Mouse (Mus musculus): ENCODE data around the gene Zfp507. TPM values are rescaled to one million over a fixed set of nuclear protein-coding genes. Genes with fewer than 3 reads are reported as not detected.

The Zfp507 gene
- polyA plus RNA-seq, 1 experiment from 2014 or later = 9.7 TPM

DNA sequence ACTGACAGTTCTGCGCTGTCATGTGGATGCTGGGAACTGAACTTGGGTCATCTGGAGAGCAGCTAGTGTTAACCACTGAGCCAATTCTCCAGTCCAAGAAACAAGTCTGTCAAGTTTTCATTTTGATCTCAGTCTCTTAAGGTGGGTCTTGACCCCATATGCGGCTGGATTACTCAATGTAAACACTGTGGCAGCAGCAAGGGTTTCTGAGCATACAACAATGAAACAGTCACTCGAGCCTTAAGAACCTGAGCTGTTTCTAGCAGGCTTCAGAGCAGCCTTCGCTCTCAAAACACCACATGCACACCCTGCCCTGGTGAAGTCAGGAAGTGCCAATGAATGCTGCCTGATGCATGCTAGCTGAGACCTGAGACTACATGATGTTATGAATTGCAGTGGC lies 17.2 kb downstream of the Zfp507 start:
- Histone ChIP-seq H3K4me1 (ENCODE audit: control insufficient read depth in 2 of 2, insufficient read depth in 2 of 2, low read length in 2 of 2) (no peaks in the 10 kb centered on the region), H3K36me3 (ENCODE audit: control insufficient read depth, insufficient read depth, low read length) (peaks cover 89% of the 10 kb centered on the region), H3K4me2 (ENCODE audit: low read length) (no peak overlapping the region), H3K4me3 (ENCODE audit: control insufficient read depth in 1 of 2, insufficient read depth in 1 of 2, low read depth in 1 of 2, low read length in 2 of 2) (no peak overlapping the region), H3K9me3 (ENCODE audit: control insufficient read depth, low read length) (no peaks in the 10 kb centered on the region), H3K27ac (replicated peaks in 1 of 2; ENCODE audit: control insufficient read depth in 1 of 2, insufficient read depth in 1 of 2, low read depth in 2 of 2, low read length in 2 of 2) (no peak overlapping the region), H3K9ac (ENCODE audit: low read length) (no peak overlapping the region), H3K27me3 (ENCODE audit: control insufficient read depth, insufficient read depth, low read length) (no peaks in the 10 kb centered on the region)
- WGBS = 87% methylated on average over 4 of the region's 4 CpGs
- ATAC-seq (ENCODE audit: insufficient number of reproducible peaks, insufficient read depth, low FRiP score, low read depth) = no peak

DNA sequence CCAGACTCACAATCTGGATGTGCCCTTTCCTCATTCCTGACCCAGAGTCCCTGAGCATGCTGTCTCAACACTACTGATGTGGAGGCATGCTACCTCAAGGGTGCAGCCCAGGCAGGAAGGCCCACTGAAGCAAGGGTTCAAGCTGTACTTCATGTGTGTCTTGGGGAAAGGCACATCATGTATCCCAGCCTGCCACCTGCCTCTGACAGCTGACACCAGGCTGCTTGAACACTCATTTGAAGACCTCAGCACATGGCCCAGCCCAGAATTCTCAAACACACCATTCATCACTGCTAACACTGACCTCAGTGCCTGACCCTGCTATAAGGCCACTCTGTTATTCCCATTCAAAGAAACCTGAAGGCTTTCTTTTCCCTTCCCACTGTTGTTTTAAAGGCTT lies 20.6 kb downstream of the Zfp507 start:
- no peaks in the 10 kb centered on the region for H3K9me3 ChIP-seq (ENCODE audit: control insufficient read depth, low read length)
- H3K9ac ChIP-seq (ENCODE audit: low read length) = no peak overlapping the region
- no peak overlapping the region for H3K27ac ChIP-seq (replicated peaks in 1 of 2; ENCODE audit: control insufficient read depth in 1 of 2, insufficient read depth in 1 of 2, low read depth in 2 of 2, low read length in 2 of 2)
- peaks cover 88% of the 10 kb centered on the region for H3K36me3 ChIP-seq (ENCODE audit: control insufficient read depth, insufficient read depth, low read length)
- H3K4me2 ChIP-seq (ENCODE audit: low read length) = no peak overlapping the region
- no peak overlapping the region for H3K4me3 ChIP-seq (ENCODE audit: control insufficient read depth in 1 of 2, insufficient read depth in 1 of 2, low read depth in 1 of 2, low read length in 2 of 2)
- no peaks in the 10 kb centered on the region for H3K27me3 ChIP-seq (ENCODE audit: control insufficient read depth, insufficient read depth, low read length)
- H3K4me1 ChIP-seq (ENCODE audit: control insufficient read depth in 2 of 2, insufficient read depth in 2 of 2, low read length in 2 of 2) = no peaks in the 10 kb centered on the region
- ATAC-seq (ENCODE audit: insufficient number of reproducible peaks, insufficient read depth, low FRiP score, low read depth) = no peak

DNA sequence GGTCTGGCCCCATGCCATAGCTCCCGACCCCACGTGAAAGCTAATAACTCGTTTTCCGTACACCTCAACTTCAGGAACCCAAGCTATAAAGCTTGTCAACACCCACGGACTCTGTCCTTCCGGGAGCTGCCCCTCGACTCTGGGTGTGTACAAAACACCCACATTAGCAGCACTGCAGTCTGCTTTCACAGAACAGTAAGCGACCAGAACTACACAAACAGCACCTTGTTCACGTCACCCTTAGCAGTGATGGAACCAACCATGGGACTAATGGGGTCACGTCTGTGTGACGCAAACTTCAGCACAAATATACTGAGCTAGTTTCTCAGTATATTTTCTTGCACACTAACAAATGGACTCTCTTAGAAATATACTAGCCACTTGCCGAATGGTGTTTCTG lies 28.7 kb downstream of the Zfp507 start:
- WGBS = 93% methylated on average over 12 of the region's 12 CpGs
- Histone ChIP-seq H3K27ac (replicated peaks in 1 of 2; ENCODE audit: control insufficient read depth in 1 of 2, insufficient read depth in 1 of 2, low read depth in 2 of 2, low read length in 2 of 2) (no peak overlapping the region), H3K36me3 (ENCODE audit: control insufficient read depth, insufficient read depth, low read length) (peaks cover 72% of the 10 kb centered on the region), H3K4me1 (ENCODE audit: control insufficient read depth in 2 of 2, insufficient read depth in 2 of 2, low read length in 2 of 2) (peaks cover 0 to 3% of the 10 kb centered on the region in 2 experiments; a peak in 1 of 4 replicates), H3K4me3 (ENCODE audit: control insufficient read depth in 1 of 2, insufficient read depth in 1 of 2, low read depth in 1 of 2, low read length in 2 of 2) (no peak overlapping the region), H3K9me3 (ENCODE audit: control insufficient read depth, low read length) (no peaks in the 10 kb centered on the region), H3K9ac (ENCODE audit: low read length) (no peak overlapping the region), H3K4me2 (ENCODE audit: low read length) (no peak overlapping the region), H3K27me3 (ENCODE audit: control insufficient read depth, insufficient read depth, low read length) (no peaks in the 10 kb centered on the region)
- ATAC-seq (ENCODE audit: insufficient number of reproducible peaks, insufficient read depth, low FRiP score, low read depth) = no peak

DNA sequence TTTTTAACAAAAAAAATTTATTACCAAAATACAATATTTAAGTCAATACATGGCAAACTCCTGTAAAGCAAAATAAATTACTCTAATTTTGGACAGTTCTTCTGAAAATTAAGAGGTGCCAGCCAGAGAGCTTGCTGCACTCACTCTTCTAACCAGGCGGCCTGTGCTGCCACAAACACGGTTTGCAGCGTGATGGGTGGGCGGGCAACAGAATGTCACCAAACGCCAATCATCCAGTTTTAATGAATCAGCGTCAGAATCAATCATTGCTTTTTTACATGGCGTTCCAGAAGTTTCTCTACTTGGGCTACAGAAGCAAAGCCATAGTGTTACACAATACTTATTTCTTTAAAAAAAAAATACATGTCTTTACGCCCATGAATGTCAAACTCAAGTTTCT lies 30.5 kb downstream of the Zfp507 start:
- H3K36me3 ChIP-seq (ENCODE audit: control insufficient read depth, insufficient read depth, low read length) = peaks cover 57% of the 10 kb centered on the region
- H3K9ac ChIP-seq (ENCODE audit: low read length) = no peak overlapping the region
- ATAC-seq (ENCODE audit: insufficient number of reproducible peaks, insufficient read depth, low FRiP score, low read depth) = no peak
- no peaks in the 10 kb centered on the region for H3K27me3 ChIP-seq (ENCODE audit: control insufficient read depth, insufficient read depth, low read length)
- H3K4me1 ChIP-seq (ENCODE audit: control insufficient read depth in 2 of 2, insufficient read depth in 2 of 2, low read length in 2 of 2) = peaks cover 0 to 3% of the 10 kb centered on the region in 2 experiments; a peak in 1 of 4 replicates
- WGBS = 90% methylated on average over 8 of the region's 8 CpGs
- H3K4me3 ChIP-seq (ENCODE audit: control insufficient read depth in 1 of 2, insufficient read depth in 1 of 2, low read depth in 1 of 2, low read length in 2 of 2) = no peak overlapping the region
- no peak overlapping the region for H3K27ac ChIP-seq (replicated peaks in 1 of 2; ENCODE audit: control insufficient read depth in 1 of 2, insufficient read depth in 1 of 2, low read depth in 2 of 2, low read length in 2 of 2)
- H3K9me3 ChIP-seq (ENCODE audit: control insufficient read depth, low read length) = no peaks in the 10 kb centered on the region
- H3K4me2 ChIP-seq (ENCODE audit: low read length) = no peak overlapping the region

DNA sequence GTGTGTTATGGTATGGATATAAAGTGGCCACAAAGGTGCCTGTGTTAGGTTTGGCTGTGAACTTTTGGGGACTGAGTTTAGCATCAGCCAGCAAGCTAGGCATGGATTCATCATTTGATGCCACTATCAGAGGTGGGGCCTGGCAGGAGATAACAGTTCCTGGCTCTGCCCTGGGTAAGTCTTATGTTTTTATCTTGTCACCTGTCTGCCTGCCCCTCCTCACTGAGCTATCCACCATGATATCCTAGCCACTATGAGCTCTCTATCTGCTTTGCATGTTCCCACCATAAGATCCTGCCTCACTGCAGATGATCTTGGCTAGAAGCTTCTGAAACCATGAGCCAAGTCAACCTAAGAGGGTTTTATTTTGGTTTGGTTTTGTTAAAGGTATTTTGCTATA lies 31.7 kb downstream of the Zfp507 start:
- H3K4me3 ChIP-seq (ENCODE audit: control insufficient read depth in 1 of 2, insufficient read depth in 1 of 2, low read depth in 1 of 2, low read length in 2 of 2) = no peak overlapping the region
- no peak overlapping the region for H3K27ac ChIP-seq (replicated peaks in 1 of 2; ENCODE audit: control insufficient read depth in 1 of 2, insufficient read depth in 1 of 2, low read depth in 2 of 2, low read length in 2 of 2)
- H3K9me3 ChIP-seq (ENCODE audit: control insufficient read depth, low read length) = no peaks in the 10 kb centered on the region
- no peak overlapping the region for H3K9ac ChIP-seq (ENCODE audit: low read length)
- H3K36me3 ChIP-seq (ENCODE audit: control insufficient read depth, insufficient read depth, low read length) = peaks cover 46% of the 10 kb centered on the region
- H3K4me1 ChIP-seq (ENCODE audit: control insufficient read depth in 2 of 2, insufficient read depth in 2 of 2, low read length in 2 of 2) = peaks cover 0 to 3% of the 10 kb centered on the region in 2 experiments; a peak in 1 of 4 replicates
- no peaks in the 10 kb centered on the region for H3K27me3 ChIP-seq (ENCODE audit: control insufficient read depth, insufficient read depth, low read length)
- no peak for ATAC-seq (ENCODE audit: insufficient number of reproducible peaks, insufficient read depth, low FRiP score, low read depth)
- H3K4me2 ChIP-seq (ENCODE audit: low read length) = no peak overlapping the region

DNA sequence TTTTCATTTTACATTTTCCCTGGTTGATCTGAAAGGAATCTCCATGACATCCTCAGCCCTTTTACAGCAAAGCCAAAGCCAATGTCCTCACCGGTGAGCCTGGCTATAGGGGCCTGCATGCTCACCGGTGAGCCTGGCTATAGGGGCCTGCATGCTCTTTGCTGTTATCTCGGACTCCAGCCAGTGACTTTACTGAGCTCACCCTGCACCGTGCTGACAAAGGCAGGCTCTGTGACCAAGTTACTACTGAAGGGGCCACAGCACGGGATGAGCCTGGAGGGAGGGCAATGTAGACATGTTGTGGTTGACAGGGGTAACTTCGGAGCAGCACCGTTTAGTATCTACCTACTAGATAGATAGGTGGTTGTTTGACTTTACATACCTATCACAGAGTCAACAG lies 32.7 kb downstream of the Zfp507 start:
- WGBS = 52% methylated on average over 7 of the region's 7 CpGs
- no peak for ATAC-seq (ENCODE audit: insufficient number of reproducible peaks, insufficient read depth, low FRiP score, low read depth)
- Histone ChIP-seq H3K36me3 (ENCODE audit: control insufficient read depth, insufficient read depth, low read length) (peaks cover 37% of the 10 kb centered on the region), H3K4me3 (ENCODE audit: control insufficient read depth in 1 of 2, insufficient read depth in 1 of 2, low read depth in 1 of 2, low read length in 2 of 2) (no peak overlapping the region), H3K27me3 (ENCODE audit: control insufficient read depth, insufficient read depth, low read length) (no peaks in the 10 kb centered on the region), H3K9ac (ENCODE audit: low read length) (no peak overlapping the region), H3K4me1 (ENCODE audit: control insufficient read depth in 2 of 2, insufficient read depth in 2 of 2, low read length in 2 of 2) (peaks cover 0 to 3% of the 10 kb centered on the region in 2 experiments; a peak in 1 of 4 replicates), H3K27ac (replicated peaks in 1 of 2; ENCODE audit: control insufficient read depth in 1 of 2, insufficient read depth in 1 of 2, low read depth in 2 of 2, low read length in 2 of 2) (no peak overlapping the region), H3K4me2 (ENCODE audit: low read length) (no peak overlapping the region), H3K9me3 (ENCODE audit: control insufficient read depth, low read length) (no peaks in the 10 kb centered on the region)

DNA sequence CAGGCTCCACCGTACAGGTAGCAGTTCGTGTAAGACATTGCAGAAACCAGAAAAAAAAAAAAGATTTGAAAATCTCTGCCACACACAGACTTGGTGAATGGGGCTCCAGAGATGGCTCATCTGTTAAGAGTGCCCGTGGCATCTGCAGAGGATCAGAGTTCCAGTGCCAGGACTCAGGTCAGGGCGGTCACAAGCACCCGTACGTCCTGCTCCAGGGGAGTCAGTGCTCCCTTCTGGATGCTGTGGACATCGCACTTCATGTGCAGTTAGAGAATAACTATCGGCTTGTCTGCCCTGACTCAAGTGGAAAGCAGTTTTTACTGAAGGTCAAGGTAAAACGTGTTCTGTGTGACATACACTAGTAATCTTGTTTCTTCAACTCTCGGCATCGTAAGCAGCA lies 38.3 kb downstream of the Zfp507 start:
- Histone ChIP-seq H3K4me1 (ENCODE audit: control insufficient read depth in 2 of 2, insufficient read depth in 2 of 2, low read length in 2 of 2) (no peaks in the 10 kb centered on the region), H3K36me3 (ENCODE audit: control insufficient read depth, insufficient read depth, low read length) (no peaks in the 10 kb centered on the region), H3K9ac (ENCODE audit: low read length) (no peak overlapping the region), H3K27ac (replicated peaks in 1 of 2; ENCODE audit: control insufficient read depth in 1 of 2, insufficient read depth in 1 of 2, low read depth in 2 of 2, low read length in 2 of 2) (no peak overlapping the region), H3K4me2 (ENCODE audit: low read length) (no peak overlapping the region), H3K9me3 (ENCODE audit: control insufficient read depth, low read length) (no peaks in the 10 kb centered on the region), H3K4me3 (ENCODE audit: control insufficient read depth in 1 of 2, insufficient read depth in 1 of 2, low read depth in 1 of 2, low read length in 2 of 2) (no peak overlapping the region), H3K27me3 (ENCODE audit: control insufficient read depth, insufficient read depth, low read length) (no peaks in the 10 kb centered on the region)
- 86% methylated on average over 11 of the region's 11 CpGs for WGBS
- ATAC-seq (ENCODE audit: insufficient number of reproducible peaks, insufficient read depth, low FRiP score, low read depth) = no peak

DNA sequence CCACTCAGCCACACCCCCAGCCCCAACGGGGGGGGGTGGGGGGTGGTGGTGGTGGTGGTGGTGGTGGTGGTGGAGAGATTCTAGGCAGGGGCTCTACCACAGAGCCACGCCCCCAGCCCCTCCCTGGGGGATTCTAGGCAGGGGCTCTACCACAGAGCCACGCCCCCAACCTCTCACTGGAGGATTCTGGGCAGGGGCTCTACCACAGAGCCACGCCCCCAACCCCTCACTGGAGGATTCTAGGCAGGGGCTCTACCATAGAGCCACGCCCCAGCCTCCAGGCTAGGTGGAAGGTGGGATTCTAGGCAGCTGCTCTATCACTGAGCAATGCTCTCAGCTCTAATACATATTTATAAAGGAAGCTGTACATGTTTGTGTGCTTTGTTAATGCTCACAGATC lies 41.0 kb downstream of the Zfp507 start:
- Histone ChIP-seq H3K36me3 (ENCODE audit: control insufficient read depth, insufficient read depth, low read length) (no peaks in the 10 kb centered on the region), H3K27ac (replicated peaks in 1 of 2; ENCODE audit: control insufficient read depth in 1 of 2, insufficient read depth in 1 of 2, low read depth in 2 of 2, low read length in 2 of 2) (no peak overlapping the region), H3K9me3 (ENCODE audit: control insufficient read depth, low read length) (no peaks in the 10 kb centered on the region), H3K4me2 (ENCODE audit: low read length) (no peak overlapping the region), H3K4me3 (ENCODE audit: control insufficient read depth in 1 of 2, insufficient read depth in 1 of 2, low read depth in 1 of 2, low read length in 2 of 2) (no peak overlapping the region), H3K9ac (ENCODE audit: low read length) (no peak overlapping the region), H3K4me1 (ENCODE audit: control insufficient read depth in 2 of 2, insufficient read depth in 2 of 2, low read length in 2 of 2) (no peaks in the 10 kb centered on the region), H3K27me3 (ENCODE audit: control insufficient read depth, insufficient read depth, low read length) (no peaks in the 10 kb centered on the region)
- ATAC-seq (ENCODE audit: insufficient number of reproducible peaks, insufficient read depth, low FRiP score, low read depth) = no peak
- 61% methylated on average over 5 of the region's 5 CpGs for WGBS
